Mouse (Mus musculus) bone marrow macrophage, adult 2 months (primary cell): ENCODE measurements at regions not wholly inside any gene's neighbourhood (a gene's known extent, or its start where the extent isn't known, plus 50 kb on each side); places are given as distances from the start of the nearest gene placed in this dataset.

Source experiments
- CTCF ChIP-seq: IDR thresholded peaks from 2 replicates; pipeline ENCODE4 v1.5.1; 2012; ENCODE audit warnings: low read depth, mild to moderate bottlenecking, low read length, moderate library complexity
- POLR2A ChIP-seq: IDR thresholded peaks from 2 replicates; pipeline ENCODE4 v1.6.1; 2012; ENCODE audit warnings: mild to moderate bottlenecking, low read depth, low read length, borderline replicate concordance

- TF ChIP-seq POLR2A = no peak
- no peak for TF ChIP-seq CTCF
Observed at GRCm38 (mm10) chr10:23683078-23683477, 104.0 kb downstream of the Rps12 start.
